Mouse (Mus musculus) spleen, adult 2 months (tissue): Measurements from ENCODE around the gene Hes3. TPM values are rescaled to one million over a fixed set of nuclear protein-coding genes. Genes with fewer than 3 reads are reported as not detected.

Experiments used
- DNase-seq, 2 experiments: peaks; one replicate each; pipeline versions ENCODE4 v3.0.0 to v3.0.0-alpha.2; 2012 to 2021; ENCODE audit warnings: low spot score in 2 of 2, low read depth in 1 of 2
- H3K27ac ChIP-seq: fragments of 200-500 bp; 2 replicates; pipeline ENCODE4 v1.5.1; 2012; ENCODE audit warnings: low read length, inconsistent platforms; ENCODE audit not compliant: insufficient read depth
- H3K27me3 ChIP-seq: fragments of 200-500 bp; 2 replicates; pipeline ENCODE4 v1.6.1; 2012; ENCODE audit warnings: mild to moderate bottlenecking, moderate library complexity, low read length, inconsistent platforms; ENCODE audit not compliant: control insufficient read depth, insufficient read depth
- H3K36me3 ChIP-seq: fragments of 200-500 bp; 2 replicates; pipeline ENCODE4 v1.6.1; 2012; ENCODE audit warnings: mild to moderate bottlenecking, low read length, inconsistent platforms; ENCODE audit not compliant: control insufficient read depth, insufficient read depth
- H3K4me1 ChIP-seq: fragments of 200-500 bp; 2 replicates; pipeline ENCODE4 v1.6.1; 2011; ENCODE audit warnings: inconsistent platforms; ENCODE audit not compliant: control insufficient read depth, insufficient read depth, insufficient read length
- H3K4me3 ChIP-seq: fragments of 200-500 bp; 2 replicates; pipeline ENCODE4 v1.5.1; 2011; ENCODE audit warnings: mild to moderate bottlenecking, inconsistent platforms; ENCODE audit not compliant: insufficient read depth, insufficient read length; ENCODE audit errors: extremely low read depth
- CTCF ChIP-seq: fragments of 200-500 bp; IDR thresholded peaks from 2 replicates; pipeline ENCODE4 v1.5.1; 2011; ENCODE audit warnings: mild to moderate bottlenecking, inconsistent platforms; ENCODE audit not compliant: insufficient read depth, insufficient read length, insufficient replicate concordance; ENCODE audit errors: extremely low read depth
- POLR2A ChIP-seq: fragments of 200-500 bp; IDR thresholded peaks from 2 replicates; pipeline ENCODE4 v1.6.1; 2011; ENCODE audit warnings: low read depth, low read length, inconsistent platforms
- WGBS: fragments of 180-500 bp; shearing (Covaris S2); methylation state at CpG from one replicate; pipeline ENCODE4 v1.1.7; 2018; 5-methylcytosine and 5-hydroxymethylcytosine counted together
- polyA plus RNA-seq: library from polyadenylated mRNA; depleted of rRNA; stranded (reverse); fragments of >200 nt; gene quantifications from 2 replicates; pipeline ENCODE4 v1.2.3, GENCODE M21; 2012

Hes3 gene
- polyA plus RNA-seq, 1 experiment = 0.11 TPM

- 7% methylated on average over 8 of the region's 8 CpGs for WGBS
- Histone ChIP-seq H3K4me1 (peaks cover 10% of the 10 kb centered on the region), H3K4me3 (peak overlapping the region; percentile 81), H3K27me3 (peaks cover 5% of the 10 kb centered on the region), H3K27ac (peak overlapping the region; percentile 86; the same call in 1 of the 2 replicates), H3K36me3 (peaks cover 1% of the 10 kb centered on the region; the same call in 1 of the 2 replicates)
- DNase-seq = no peak
- no peak for TF ChIP-seq POLR2A
- no peak for TF ChIP-seq CTCF
Measured at GRCm38 (mm10) chr4:152296371-152296770, 4.9 kb upstream of the Hes3 start.

- Histone ChIP-seq H3K4me3 (no peak overlapping the region), H3K4me1 (peaks cover 10% of the 10 kb centered on the region), H3K27me3 (peaks cover 6% of the 10 kb centered on the region), H3K27ac (no peak overlapping the region), H3K36me3 (no peaks in the 10 kb centered on the region)
- 4% methylated on average over 4 of the region's 4 CpGs for WGBS
- TF ChIP-seq POLR2A (no peak), CTCF (no peak)
- no peak for DNase-seq
Measured at GRCm38 (mm10) chr4:152295916-152296315, 4.5 kb upstream of the Hes3 start.

DNA sequence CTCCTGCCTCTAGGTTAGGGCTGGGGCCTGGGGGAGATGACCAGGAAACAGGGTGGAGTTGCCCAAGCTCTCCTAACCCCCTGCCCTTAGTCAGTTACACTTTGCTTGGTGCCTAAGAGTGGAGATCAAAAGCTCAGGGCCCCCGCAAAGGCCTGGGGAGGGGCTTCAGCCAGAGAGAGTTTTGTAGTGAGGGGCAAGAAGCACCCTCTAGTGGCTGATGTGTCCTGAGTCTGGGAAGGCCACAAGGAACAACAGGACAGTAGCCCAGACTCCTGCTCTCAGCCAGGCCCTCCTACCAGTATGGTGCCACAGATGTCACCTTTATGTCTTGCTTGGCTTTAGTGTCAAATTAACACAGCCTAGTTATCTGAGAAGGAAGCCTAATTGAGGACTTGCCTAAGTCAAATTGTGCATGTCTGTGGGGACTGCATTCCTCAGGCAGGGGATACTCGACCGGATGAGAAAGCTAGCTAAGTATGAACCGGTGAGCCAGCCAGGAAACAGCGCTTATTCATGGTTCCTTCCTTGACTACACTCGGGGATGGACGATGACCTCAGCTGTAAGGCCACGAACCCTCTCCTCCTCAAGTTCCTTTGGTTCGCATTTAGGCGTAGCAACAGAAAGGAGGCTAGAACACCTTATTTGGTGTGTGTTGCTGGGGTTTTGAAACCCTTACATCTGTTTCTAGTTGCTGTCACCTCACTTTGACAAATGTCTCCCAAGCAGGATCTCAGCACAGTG lies 2.9 kb upstream of the Hes3 start:
- DNase-seq = no peak
- H3K4me3 ChIP-seq = no peak overlapping the region

DNA sequence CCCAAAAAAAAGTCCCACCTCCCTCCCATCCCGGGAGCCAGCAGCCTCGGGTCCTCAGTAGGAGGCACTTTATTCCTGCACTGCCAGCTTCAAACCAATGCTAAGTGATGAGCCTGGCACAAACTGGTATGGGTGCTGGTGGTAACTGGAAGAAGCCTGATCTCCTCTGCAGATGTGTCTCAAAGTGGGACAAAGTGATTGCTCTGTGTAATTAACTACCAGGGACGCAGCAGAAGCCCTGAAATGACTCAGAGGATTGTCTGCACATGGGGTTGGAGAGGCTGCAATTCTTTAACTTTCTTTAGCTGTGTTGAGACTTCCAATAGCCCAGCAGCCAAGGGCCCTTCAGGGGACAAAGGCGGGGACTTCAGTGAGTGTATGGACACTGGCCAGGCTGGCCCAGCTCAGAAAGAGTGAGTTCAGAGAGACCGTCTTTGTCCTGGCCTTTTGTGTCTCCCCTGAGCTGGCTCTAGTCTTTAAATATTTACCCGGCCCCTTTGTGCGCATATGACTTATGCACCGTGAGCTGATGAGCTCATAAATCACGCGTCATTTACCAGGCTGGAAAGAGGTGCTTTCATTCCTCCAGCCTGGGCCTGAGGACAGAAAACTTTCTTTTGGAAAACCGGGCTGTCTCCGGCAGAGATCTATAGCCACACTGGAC lies 772 bp upstream of the Hes3 start:
- WGBS = 50% methylated on average over 12 of the region's 12 CpGs
- no peaks in the 10 kb centered on the region for H3K36me3 ChIP-seq
- H3K4me1 ChIP-seq = peaks cover 6% of the 10 kb centered on the region
- H3K4me3 ChIP-seq = no peak overlapping the region
- TF ChIP-seq CTCF (no peak), POLR2A (no peak)
- peaks cover 14% of the 10 kb centered on the region for H3K27me3 ChIP-seq
- no peak overlapping the region for H3K27ac ChIP-seq
- DNase-seq = no peak

More for the DNA sequence above, 2.9 kb upstream of the Hes3 start:
- Histone ChIP-seq H3K36me3 (no peaks in the 10 kb centered on the region), H3K27ac (no peak overlapping the region), H3K27me3 (peaks cover 14% of the 10 kb centered on the region), H3K4me1 (peaks cover 11% of the 10 kb centered on the region)
- WGBS = 43% methylated on average over 10 of the region's 10 CpGs
- TF ChIP-seq CTCF (no peak), POLR2A (no peak)

DNA sequence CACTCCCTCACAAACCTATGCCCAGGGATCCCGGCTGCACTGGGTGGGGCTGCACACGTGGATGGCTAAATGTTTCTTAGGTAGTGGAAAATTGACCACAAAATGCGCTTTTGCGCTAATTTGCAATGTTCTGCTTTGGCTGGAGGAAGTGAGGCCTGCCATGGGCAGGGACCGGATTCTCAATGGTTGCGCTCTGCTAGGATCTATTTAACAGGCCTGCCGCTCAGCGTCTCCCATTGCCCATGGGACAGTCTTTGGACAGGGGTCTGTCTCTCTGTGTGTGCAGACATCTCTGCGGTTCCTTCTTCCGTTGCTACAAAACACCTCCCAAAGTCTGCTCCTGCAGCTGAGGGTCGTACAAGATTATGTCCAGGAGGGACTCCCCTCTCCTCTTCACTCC lies 471 bp downstream of the Hes3 start:
- no peak for TF ChIP-seq POLR2A
- TF ChIP-seq CTCF = no peak
- WGBS = 15% methylated on average over 11 of the region's 11 CpGs
- Histone ChIP-seq H3K27me3 (peaks cover 21% of the 10 kb centered on the region), H3K36me3 (no peaks in the 10 kb centered on the region), H3K4me3 (no peak overlapping the region), H3K27ac (no peak overlapping the region), H3K4me1 (peaks cover 6% of the 10 kb centered on the region)
- no peak for DNase-seq

GRCm38 (mm10) chr4:152290385-152290784 lies 1.1 kb downstream of the Hes3 start:
- Histone ChIP-seq H3K4me3 (no peak overlapping the region), H3K4me1 (peaks cover 6% of the 10 kb centered on the region), H3K27me3 (peaks cover 21% of the 10 kb centered on the region), H3K27ac (no peak overlapping the region), H3K36me3 (no peaks in the 10 kb centered on the region)
- TF ChIP-seq POLR2A = no peak
- TF ChIP-seq CTCF = no peak
- 3% methylated on average over 39 of the region's 39 CpGs for WGBS
- no peak for DNase-seq
